Mouse (Mus musculus): ENCODE data around the gene Fam124b. TPM values are rescaled to one million over a fixed set of nuclear protein-coding genes. Genes with fewer than 3 reads are reported as not detected.

The Fam124b gene
- polyA plus RNA-seq (2015; fragmentation: Nextera tagmentation; extraction: Ambion mirVana) = 0.12 and 0.23 TPM in 2 replicates

DNA sequence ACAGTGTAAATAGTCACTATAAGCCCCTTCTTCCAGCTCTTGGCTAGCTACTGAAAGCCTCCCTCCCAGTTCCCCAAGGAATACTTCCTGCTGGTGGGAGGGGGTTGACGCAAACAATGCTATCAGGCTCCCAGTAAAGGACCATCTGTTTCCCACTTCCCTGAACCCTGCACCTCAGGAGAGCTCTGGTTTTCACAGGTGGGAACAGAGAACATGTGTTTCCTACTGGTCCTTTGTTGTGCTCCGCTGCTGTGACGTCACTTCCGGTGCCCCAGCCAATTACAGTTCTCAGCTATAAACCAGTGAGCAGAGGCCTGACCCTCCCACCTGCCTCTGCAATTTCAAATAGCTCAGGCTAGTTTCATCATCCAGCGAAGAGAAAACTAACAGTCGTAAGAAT, at the start of gene Fam124b:
TSS of gene Fam124b (minus strand) at position 206 of the 400 bp plus-strand sequence.

Other genes with a start within 250 kb of the Fam124b start
- 31.8 and 31.9 TPM in 2 replicates for gene Cul3, start 122.0 kb upstream of the Fam124b start, polyA plus RNA-seq (2015; fragmentation: Nextera tagmentation; extraction: Ambion mirVana)
- not detected in 2 replicates for gene Gm45261, start 243.0 kb upstream of the Fam124b start, polyA plus RNA-seq (2015; fragmentation: Nextera tagmentation; extraction: Ambion mirVana)

All from spleen, postnatal 0 days (tissue).